Mouse (Mus musculus) MEL (cell line): Measurements from ENCODE around the gene Prss46. TPM values are rescaled to one million over a fixed set of nuclear protein-coding genes. Genes with fewer than 3 reads are reported as not detected.

Experiments
- DNase-seq: peaks from one replicate; pipeline ENCODE4 v3.0.0; 2011; ENCODE audit warnings: low read depth, low spot score
- H3K27ac ChIP-seq: 2 replicates; pipeline ENCODE4 v1.5.1; 2012; ENCODE audit warnings: low read depth, mild to moderate bottlenecking, control low read depth, low read length, moderate library complexity; ENCODE audit not compliant: control insufficient read depth
- H3K27me3 ChIP-seq, 2 experiments: fragments of 150-350 bp in 1 of 2; sonication (generic) in 1 of 2; 2 replicates each; pipeline ENCODE4 v1.6.1; 2012; ENCODE audit warnings: low read length in 2 of 2, mild to moderate bottlenecking in 2 of 2, improper control_type of control experiment in 1 of 2, moderate library complexity in 1 of 2; ENCODE audit not compliant: insufficient read depth in 2 of 2, control insufficient read depth in 1 of 2
- H3K36me3 ChIP-seq, 2 experiments: 2 replicates each; pipeline ENCODE4 v1.6.1; 2012 to 2014; ENCODE audit warnings: low read length in 2 of 2, improper control_type of control experiment in 1 of 2, inconsistent platforms in 1 of 2, mild to moderate bottlenecking in 1 of 2; ENCODE audit not compliant: insufficient read depth in 2 of 2, control insufficient read depth in 1 of 2
- H3K4me1 ChIP-seq, 2 experiments: fragments of 150-350 bp in 1 of 2; sonication (generic) in 1 of 2; 2 replicates each; pipeline ENCODE4 v1.6.1; 2012; ENCODE audit warnings: low read length in 2 of 2, improper control_type of control experiment in 1 of 2, mild to moderate bottlenecking in 1 of 2; ENCODE audit not compliant: insufficient read depth in 2 of 2, control insufficient read depth in 1 of 2
- H3K4me3 ChIP-seq, 2 experiments: fragments of 150-350 bp in 1 of 2; sonication (generic) in 1 of 2; 2 replicates each; pipeline ENCODE4 v1.5.1; 2012; ENCODE audit warnings: low read depth in 2 of 2, low read length in 2 of 2, mild to moderate bottlenecking in 2 of 2, moderate library complexity in 2 of 2, control low read depth in 1 of 2, improper control_type of control experiment in 1 of 2; ENCODE audit not compliant: control insufficient read depth in 1 of 2, insufficient read depth in 1 of 2
- H3K79me2 ChIP-seq: 2 replicates; pipeline ENCODE4 v1.6.1; 2012; ENCODE audit warnings: mild to moderate bottlenecking, low read length, moderate library complexity; ENCODE audit not compliant: control insufficient read depth, poor library complexity, insufficient read depth
- H3K9ac ChIP-seq: 2 replicates; pipeline ENCODE4 v1.6.1; 2012; ENCODE audit warnings: low read depth, mild to moderate bottlenecking, control low read depth, low read length, moderate library complexity; ENCODE audit not compliant: control insufficient read depth, poor library complexity, severe bottlenecking
- H3K9me3 ChIP-seq: fragments of 150-350 bp; sonication (generic); replicated peaks from 2 replicates; pipeline ENCODE4 v1.6.1; 2012; ENCODE audit warnings: mild to moderate bottlenecking, low read length, improper control_type of control experiment, moderate library complexity; ENCODE audit not compliant: insufficient read depth
- BHLHE40 ChIP-seq: IDR thresholded peaks from 2 replicates; pipeline ENCODE4 v1.6.1; 2012; ENCODE audit warnings: low read depth, mild to moderate bottlenecking, inconsistent platforms, low read length, improper control_type of control experiment, borderline replicate concordance
- CHD1 ChIP-seq: IDR thresholded peaks from 2 replicates; pipeline ENCODE4 v1.6.1; 2012; ENCODE audit warnings: low read depth, mild to moderate bottlenecking, inconsistent platforms, low read length, improper control_type of control experiment
- CHD2 ChIP-seq: IDR thresholded peaks from 2 replicates; pipeline ENCODE4 v1.6.1; 2011; ENCODE audit warnings: low read length, improper control_type of control experiment
- E2F4 ChIP-seq: IDR thresholded peaks from 2 replicates; pipeline ENCODE4 v1.6.1; 2011; ENCODE audit warnings: low read depth, low read length, improper control_type of control experiment, borderline replicate concordance
- ELF1 ChIP-seq: IDR thresholded peaks from 2 replicates; pipeline ENCODE4 v1.6.1; 2014; ENCODE audit warnings: low read depth, mild to moderate bottlenecking, inconsistent platforms, low read length, improper control_type of control experiment, moderate library complexity
- ETS1 ChIP-seq: IDR thresholded peaks from 2 replicates; pipeline ENCODE4 v1.6.1; 2012; ENCODE audit warnings: low read depth, mild to moderate bottlenecking, inconsistent platforms, low read length, improper control_type of control experiment, moderate library complexity
- GABPA ChIP-seq: IDR thresholded peaks from 2 replicates; pipeline ENCODE4 v1.6.1; 2012; ENCODE audit warnings: low read depth, mild to moderate bottlenecking, inconsistent platforms, low read length, improper control_type of control experiment, moderate library complexity
- HCFC1 ChIP-seq: IDR thresholded peaks from 2 replicates; pipeline ENCODE4 v1.6.1; 2012; ENCODE audit warnings: low read depth, mild to moderate bottlenecking, inconsistent platforms, low read length, improper control_type of control experiment, moderate library complexity
- JUND ChIP-seq: IDR thresholded peaks from 2 replicates; pipeline ENCODE4 v1.6.1; 2011; ENCODE audit warnings: low read depth, mild to moderate bottlenecking, improper control_type of control experiment, low read length
- KAT2A ChIP-seq: conservative IDR thresholded peaks from 2 replicates; pipeline ENCODE4 v1.6.1; 2012; ENCODE audit warnings: low read depth, low read length, improper control_type of control experiment, inconsistent platforms
- MAX ChIP-seq: IDR thresholded peaks from 2 replicates; pipeline ENCODE4 v1.6.1; 2011; ENCODE audit warnings: low read length, improper control_type of control experiment
- MAZ ChIP-seq: IDR thresholded peaks from 2 replicates; pipeline ENCODE4 v1.6.1; 2012; ENCODE audit warnings: low read depth, mild to moderate bottlenecking, inconsistent platforms, low read length, improper control_type of control experiment
- MYC ChIP-seq: IDR thresholded peaks from 2 replicates; pipeline ENCODE4 v1.6.1; 2011; ENCODE audit warnings: low read depth, mild to moderate bottlenecking, low read length, improper control_type of control experiment, moderate library complexity
- POLR2A ChIP-seq, 2 experiments: IDR thresholded peaks; 2 replicates each; pipeline ENCODE4 v1.6.1; 2011 to 2012; ENCODE audit warnings: low read length in 2 of 2, mild to moderate bottlenecking in 2 of 2, control low read depth in 1 of 2, improper control_type of control experiment in 1 of 2, low read depth in 1 of 2, moderate library complexity in 1 of 2; ENCODE audit not compliant: control insufficient read depth in 1 of 2, insufficient read depth in 1 of 2, poor library complexity in 1 of 2
- POLR2AphosphoS5 ChIP-seq: IDR thresholded peaks from 2 replicates; pipeline ENCODE4 v1.6.1; 2012; ENCODE audit warnings: low read depth, borderline replicate concordance, mild to moderate bottlenecking, inconsistent platforms, low read length, moderate library complexity, mixed read lengths
- RCOR1 ChIP-seq: IDR thresholded peaks from 2 replicates; pipeline ENCODE4 v1.6.1; 2012; ENCODE audit warnings: low read depth, mild to moderate bottlenecking, inconsistent platforms, low read length, improper control_type of control experiment
- SMC3 ChIP-seq: IDR thresholded peaks from 2 replicates; pipeline ENCODE4 v1.6.1; 2011; ENCODE audit warnings: low read depth, low read length, improper control_type of control experiment
- TAL1 ChIP-seq: IDR thresholded peaks from 2 replicates; pipeline ENCODE4 v1.6.1; 2012; ENCODE audit warnings: mild to moderate bottlenecking, inconsistent platforms, low read length, moderate library complexity, mixed read lengths
- TBP ChIP-seq: IDR thresholded peaks from 2 replicates; pipeline ENCODE4 v1.8.0; 2011; ENCODE audit warnings: low read depth, low read length, improper control_type of control experiment
- TCF12 ChIP-seq: IDR thresholded peaks from 2 replicates; pipeline ENCODE4 v1.6.1; 2014; ENCODE audit warnings: low read depth, mild to moderate bottlenecking, inconsistent platforms, low read length, improper control_type of control experiment, moderate library complexity
- USF1 ChIP-seq: IDR thresholded peaks from 2 replicates; pipeline ENCODE4 v1.6.1; 2014; ENCODE audit warnings: low read depth, mild to moderate bottlenecking, inconsistent platforms, low read length, improper control_type of control experiment, moderate library complexity
- USF2 ChIP-seq, 2 experiments: IDR thresholded peaks; 2 replicates each; pipeline ENCODE4 v1.6.1; 2011 to 2012; ENCODE audit warnings: improper control_type of control experiment in 2 of 2, low read length in 2 of 2, borderline replicate concordance in 1 of 2, inconsistent platforms in 1 of 2, low read depth in 1 of 2, mild to moderate bottlenecking in 1 of 2; ENCODE audit not compliant: insufficient read depth in 1 of 2
- ZMIZ1 ChIP-seq: IDR thresholded peaks from 2 replicates; pipeline ENCODE4 v1.6.1; 2012; ENCODE audit warnings: low read depth, mild to moderate bottlenecking, inconsistent platforms, low read length, improper control_type of control experiment, moderate library complexity
- polyA plus RNA-seq, 2 experiments: library from polyadenylated mRNA; stranded (reverse) in 1 of 2; unstranded in 1 of 2; fragments of >175 nt in 1 of 2; fragments of >200 nt in 1 of 2; gene quantifications; 2 replicates each; pipeline versions ENCODE4 v1.2.1 to v1.2.4; 2012; ENCODE audit warnings: low replicate concordance in 2 of 2, low read depth in 1 of 2; ENCODE audit not compliant: insufficient read length in 2 of 2, insufficient read depth in 1 of 2, missing spikeins in 1 of 2
- total RNA-seq: library from RNA; depleted of rRNA; stranded (reverse); fragments of 300-350 nt; gene quantifications from 2 replicates; pipeline ENCODE4 v1.2.3, GENCODE M21; 2012

Prss46 gene
- total and polyA plus RNA-seq, 3 experiments = not detected

GRCm38 (mm10) chr9:110797866-110798265, 46.4 kb upstream of the Prss46 start, which contains the start of gene Prss42:
Gene Prss42 (plus strand): TSS chr9:110798166.
- H3K27ac ChIP-seq = no peak within 1 kb of the TSS
- H3K4me1 ChIP-seq = no peaks in the 10 kb centered on the region; a peak in 2 of 4 replicates
- H3K79me2 ChIP-seq = no peaks in the 10 kb centered on the region
- no peak within 1 kb of the TSS for H3K4me3 ChIP-seq
- no peak for DNase-seq
- H3K27me3 ChIP-seq = no peaks in the 10 kb centered on the region
- no peaks in the 10 kb centered on the region for H3K9me3 ChIP-seq
- no peaks in the 10 kb centered on the region for H3K36me3 ChIP-seq
- H3K9ac ChIP-seq = no peak within 1 kb of the TSS
- TF ChIP-seq JUND = no peak
- TF ChIP-seq RCOR1 = no peak
- TF ChIP-seq ELF1 = no peak
- no peak for TF ChIP-seq POLR2AphosphoS5
- TF ChIP-seq SMC3 = no peak
- TF ChIP-seq MYC = no peak
- no peak for TF ChIP-seq CHD2
- TF ChIP-seq ETS1 = no peak
- TF ChIP-seq TCF12 = no peak
- TF ChIP-seq TBP = no peak
- TF ChIP-seq ZMIZ1 = no peak

DNA sequence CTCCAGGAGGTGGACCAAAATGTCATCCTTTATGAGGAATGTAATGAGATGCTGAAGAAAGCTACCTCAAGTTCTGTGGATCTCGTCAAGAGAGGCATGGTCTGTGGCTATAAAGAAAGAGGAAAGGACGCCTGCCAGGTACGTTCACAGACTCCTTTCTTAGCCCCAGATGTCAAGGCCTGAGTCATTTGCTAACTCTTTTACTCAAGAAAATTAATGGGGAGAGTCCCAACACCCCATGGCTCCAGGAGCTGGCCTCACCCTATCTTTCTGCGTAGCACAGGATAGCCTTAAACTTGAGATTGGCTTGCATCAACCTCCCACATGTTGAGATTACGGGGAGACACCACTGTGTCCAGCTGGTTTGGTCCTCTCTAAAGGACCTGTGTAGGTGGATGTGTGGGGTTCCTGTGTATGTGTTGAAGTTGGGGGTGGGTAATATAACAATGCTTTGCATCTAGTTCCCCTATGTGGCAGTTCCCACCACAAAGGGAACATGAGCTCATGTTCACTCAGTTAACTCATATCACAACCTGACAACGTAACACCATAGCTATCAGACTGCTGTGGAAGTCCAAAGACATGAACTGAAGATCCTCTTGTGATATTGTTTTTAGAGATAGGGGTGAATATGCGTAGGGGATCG, 43.3 kb upstream of the Prss46 start:
- H3K27me3 ChIP-seq = no peaks in the 10 kb centered on the region
- no peaks in the 10 kb centered on the region for H3K9me3 ChIP-seq
- no peak overlapping the region for H3K9ac ChIP-seq
- H3K4me1 ChIP-seq = no peaks in the 10 kb centered on the region; a peak in 2 of 4 replicates
- TF ChIP-seq ETS1 (no peak), TAL1 (no peak), ZMIZ1 (no peak), E2F4 (no peak), SMC3 (no peak), USF1 (no peak), HCFC1 (no peak), TCF12 (no peak), USF2 (IDR thresholded peaks at IDR 0.05; ENCODE audit: borderline replicate concordance in 1 of 2, insufficient read depth in 1 of 2, low read depth in 1 of 2, low read length in 2 of 2) (no peak), BHLHE40 (no peak), MYC (no peak), GABPA (no peak), MAZ (no peak), MAX (no peak), POLR2A (IDR thresholded peaks at IDR 0.05; ENCODE audit: control insufficient read depth in 1 of 2, insufficient read depth in 1 of 2, low read depth in 1 of 2, low read length in 2 of 2, poor library complexity in 1 of 2) (no peak), CHD1 (no peak), CHD2 (no peak), KAT2A (no peak)
- TF ChIP-seq, all 39 proteins: peak for 0
- no peaks in the 10 kb centered on the region for H3K79me2 ChIP-seq
- no peak overlapping the region for H3K27ac ChIP-seq
- no peak for DNase-seq
- H3K36me3 ChIP-seq = no peaks in the 10 kb centered on the region
- H3K4me3 ChIP-seq = no peak overlapping the region
